Mouse (Mus musculus): ENCODE results near the gene Acbd6. TPM values are rescaled to one million over a fixed set of nuclear protein-coding genes. Genes with fewer than 3 reads are reported as not detected.

Acbd6 gene
- total and polyA plus RNA-seq, 2 experiments: 14.8 to 71.5 TPM

- H3K4me1 ChIP-seq (ENCODE audit: control insufficient read depth, insufficient read depth, low read length): no peaks in the 10 kb centered on the region
- DNase-seq (ENCODE audit: extremely low read depth, low read depth, low spot score): peak; percentile 32
- 37% methylated on average over 8 of the region's 8 CpGs for WGBS
- no peaks in the 10 kb centered on the region for H3K36me3 ChIP-seq (ENCODE audit: control insufficient read depth, insufficient read depth, low read length)
- no peak overlapping the region for H3K4me3 ChIP-seq (ENCODE audit: insufficient read depth, low read depth, low read length)
- TF ChIP-seq CTCF (IDR thresholded peaks at IDR 0.05; ENCODE audit: low read depth, low read length) (peak; percentile 60), POLR2A (IDR thresholded peaks at IDR 0.05; ENCODE audit: extremely low read depth, insufficient read depth, low read length) (no peak)
- H3K9ac ChIP-seq (ENCODE audit: low read depth, low read length): no peak overlapping the region
- no peak overlapping the region for H3K27ac ChIP-seq (replicated peaks; ENCODE audit: insufficient read depth, low read depth, low read length)
- H3K79me2 ChIP-seq (ENCODE audit: control insufficient read depth, insufficient read depth, low read length): no peaks in the 10 kb centered on the region
- peaks cover 8% of the 10 kb centered on the region; the same call in 1 of the 2 replicates for H3K27me3 ChIP-seq (ENCODE audit: control insufficient read depth, insufficient read depth, low read length)
Observed at GRCm38 (mm10) chr1:155721443-155721842, 163.5 kb downstream of the Acbd6 start.

DNA sequence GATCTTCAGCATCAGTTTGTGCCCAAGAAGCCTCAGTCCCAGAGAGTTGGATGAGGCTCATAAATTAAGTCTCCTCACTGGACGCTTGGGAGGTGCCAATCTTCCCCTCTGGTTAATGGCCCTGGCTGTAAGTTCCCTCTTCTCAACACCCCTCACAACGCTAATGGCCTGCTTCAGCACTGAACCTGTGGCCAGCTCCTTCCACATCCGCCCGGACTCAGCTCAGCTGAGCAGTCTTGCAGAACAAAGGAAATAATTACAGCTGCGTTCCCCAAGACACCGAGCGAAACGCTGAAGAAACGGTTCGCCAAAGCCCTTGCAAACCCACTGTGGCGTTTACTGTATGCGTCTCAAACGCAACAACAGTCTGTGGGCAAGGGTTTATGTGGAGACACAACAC is 164.3 kb downstream of the Acbd6 start:
- no peak overlapping the region for H3K4me3 ChIP-seq (ENCODE audit: insufficient read depth, low read depth, low read length)
- no peaks in the 10 kb centered on the region for H3K79me2 ChIP-seq (ENCODE audit: control insufficient read depth, insufficient read depth, low read length)
- H3K4me1 ChIP-seq (ENCODE audit: control insufficient read depth, insufficient read depth, low read length): no peaks in the 10 kb centered on the region
- WGBS: 5% methylated on average over 13 of the region's 13 CpGs
- DNase-seq (ENCODE audit: extremely low read depth, low read depth, low spot score): no peak
- TF ChIP-seq CTCF (IDR thresholded peaks at IDR 0.05; ENCODE audit: low read depth, low read length): no peak
- TF ChIP-seq POLR2A (IDR thresholded peaks at IDR 0.05; ENCODE audit: extremely low read depth, insufficient read depth, low read length): no peak
- peaks cover 11% of the 10 kb centered on the region; the same call in 1 of the 2 replicates for H3K27me3 ChIP-seq (ENCODE audit: control insufficient read depth, insufficient read depth, low read length)
- H3K9ac ChIP-seq (ENCODE audit: low read depth, low read length): no peak overlapping the region
- H3K27ac ChIP-seq (replicated peaks; ENCODE audit: insufficient read depth, low read depth, low read length): no peak overlapping the region
- H3K36me3 ChIP-seq (ENCODE audit: control insufficient read depth, insufficient read depth, low read length): no peaks in the 10 kb centered on the region

DNA sequence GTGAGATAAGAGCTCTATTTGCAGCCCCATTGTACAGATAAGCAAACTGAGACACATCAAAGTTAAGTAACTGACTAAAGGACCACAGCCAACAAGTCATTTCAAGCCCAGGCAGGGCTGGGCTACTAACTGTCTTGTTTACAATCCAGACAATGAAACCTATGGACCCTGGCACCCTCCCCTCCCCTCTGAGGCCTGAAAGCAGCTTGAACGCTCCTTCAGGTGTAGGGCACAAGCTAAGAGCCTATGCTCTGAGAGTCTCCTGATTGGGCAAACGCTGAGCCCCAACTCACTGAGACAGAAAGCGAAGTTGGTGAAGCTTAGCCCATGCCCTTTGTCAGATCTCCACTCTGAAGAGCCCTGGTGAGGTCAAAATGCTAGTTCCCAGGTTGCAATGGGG is 166.4 kb downstream of the Acbd6 start:
- no peak for DNase-seq (ENCODE audit: extremely low read depth, low read depth, low spot score)
- WGBS: 78% methylated on average over 3 of the region's 3 CpGs

DNA sequence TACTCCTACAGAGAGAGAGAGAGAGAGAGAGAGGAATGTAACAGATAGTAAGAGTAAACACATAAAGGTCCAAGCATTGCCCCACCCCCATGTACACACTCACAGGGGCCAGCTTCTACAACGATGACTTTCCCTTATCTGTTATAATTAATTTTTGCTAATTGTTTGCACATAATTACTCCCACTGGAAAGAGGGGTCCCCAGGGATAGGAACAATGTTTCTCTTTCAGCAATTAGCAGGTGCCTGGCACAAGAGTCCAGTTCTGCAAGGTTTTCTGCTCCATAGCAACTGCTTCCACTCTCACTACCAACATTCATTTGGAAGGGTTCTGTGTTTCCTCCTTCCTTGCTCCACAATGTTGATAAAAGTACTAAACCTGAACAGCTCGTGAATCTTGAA is 168.0 kb downstream of the Acbd6 start:
- Histone ChIP-seq H3K27me3 (ENCODE audit: control insufficient read depth, insufficient read depth, low read length) (peaks cover 26% of the 10 kb centered on the region; the same call in 1 of the 2 replicates), H3K36me3 (ENCODE audit: control insufficient read depth, insufficient read depth, low read length) (no peaks in the 10 kb centered on the region), H3K79me2 (ENCODE audit: control insufficient read depth, insufficient read depth, low read length) (no peaks in the 10 kb centered on the region), H3K4me1 (ENCODE audit: control insufficient read depth, insufficient read depth, low read length) (no peaks in the 10 kb centered on the region), H3K9ac (ENCODE audit: low read depth, low read length) (no peak overlapping the region), H3K27ac (replicated peaks; ENCODE audit: insufficient read depth, low read depth, low read length) (no peak overlapping the region), H3K4me3 (ENCODE audit: insufficient read depth, low read depth, low read length) (no peak overlapping the region)
- 51% methylated on average over 2 of the region's 2 CpGs for WGBS
- no peak for TF ChIP-seq POLR2A (IDR thresholded peaks at IDR 0.05; ENCODE audit: extremely low read depth, insufficient read depth, low read length)
- TF ChIP-seq CTCF (IDR thresholded peaks at IDR 0.05; ENCODE audit: low read depth, low read length): no peak
- DNase-seq (ENCODE audit: extremely low read depth, low read depth, low spot score): no peak

More for the DNA sequence above, 166.4 kb downstream of the Acbd6 start:
- Histone ChIP-seq H3K4me1 (ENCODE audit: control insufficient read depth, insufficient read depth, low read length) (no peaks in the 10 kb centered on the region), H3K9ac (ENCODE audit: low read depth, low read length) (no peak overlapping the region), H3K27ac (replicated peaks; ENCODE audit: insufficient read depth, low read depth, low read length) (no peak overlapping the region), H3K36me3 (ENCODE audit: control insufficient read depth, insufficient read depth, low read length) (no peaks in the 10 kb centered on the region), H3K79me2 (ENCODE audit: control insufficient read depth, insufficient read depth, low read length) (no peaks in the 10 kb centered on the region), H3K27me3 (ENCODE audit: control insufficient read depth, insufficient read depth, low read length) (peaks cover 20% of the 10 kb centered on the region; the same call in 1 of the 2 replicates), H3K4me3 (ENCODE audit: insufficient read depth, low read depth, low read length) (no peak overlapping the region)
- TF ChIP-seq CTCF (IDR thresholded peaks at IDR 0.05; ENCODE audit: low read depth, low read length) (no peak), POLR2A (IDR thresholded peaks at IDR 0.05; ENCODE audit: extremely low read depth, insufficient read depth, low read length) (no peak)

GRCm38 (mm10) chr1:155727830-155728229 is 169.9 kb downstream of the Acbd6 start:
- WGBS: 39% methylated on average over 10 of the region's 10 CpGs

GRCm38 (mm10) chr1:155729113-155729795 is 171.3 kb downstream of the Acbd6 start:
- no peak for TF ChIP-seq POLR2A (IDR thresholded peaks at IDR 0.05; ENCODE audit: extremely low read depth, insufficient read depth, low read length)
- TF ChIP-seq CTCF (IDR thresholded peaks at IDR 0.05; ENCODE audit: low read depth, low read length): no peak
- WGBS: 9% methylated on average over 23 of the region's 23 CpGs
- H3K27ac ChIP-seq (replicated peaks; ENCODE audit: insufficient read depth, low read depth, low read length): no peak overlapping the region
- H3K79me2 ChIP-seq (ENCODE audit: control insufficient read depth, insufficient read depth, low read length): no peaks in the 10 kb centered on the region
- H3K27me3 ChIP-seq (ENCODE audit: control insufficient read depth, insufficient read depth, low read length): peaks cover 33% of the 10 kb centered on the region; the same call in 1 of the 2 replicates
- no peak for DNase-seq (ENCODE audit: extremely low read depth, low read depth, low spot score)
- no peaks in the 10 kb centered on the region for H3K4me1 ChIP-seq (ENCODE audit: control insufficient read depth, insufficient read depth, low read length)
- no peaks in the 10 kb centered on the region for H3K36me3 ChIP-seq (ENCODE audit: control insufficient read depth, insufficient read depth, low read length)
- no peak overlapping the region for H3K9ac ChIP-seq (ENCODE audit: low read depth, low read length)
- H3K4me3 ChIP-seq (ENCODE audit: insufficient read depth, low read depth, low read length): no peak overlapping the region

More at GRCm38 (mm10) chr1:155727830-155728229, 169.9 kb downstream of the Acbd6 start:
- no peak overlapping the region for H3K27ac ChIP-seq (replicated peaks; ENCODE audit: insufficient read depth, low read depth, low read length)
- no peak for DNase-seq (ENCODE audit: extremely low read depth, low read depth, low spot score)
- H3K27me3 ChIP-seq (ENCODE audit: control insufficient read depth, insufficient read depth, low read length): peaks cover 32% of the 10 kb centered on the region; the same call in 1 of the 2 replicates
- no peak for TF ChIP-seq CTCF (IDR thresholded peaks at IDR 0.05; ENCODE audit: low read depth, low read length)
- no peak for TF ChIP-seq POLR2A (IDR thresholded peaks at IDR 0.05; ENCODE audit: extremely low read depth, insufficient read depth, low read length)
- no peaks in the 10 kb centered on the region for H3K4me1 ChIP-seq (ENCODE audit: control insufficient read depth, insufficient read depth, low read length)
- no peaks in the 10 kb centered on the region for H3K79me2 ChIP-seq (ENCODE audit: control insufficient read depth, insufficient read depth, low read length)
- no peak overlapping the region for H3K9ac ChIP-seq (ENCODE audit: low read depth, low read length)
- H3K4me3 ChIP-seq (ENCODE audit: insufficient read depth, low read depth, low read length): no peak overlapping the region
- no peaks in the 10 kb centered on the region for H3K36me3 ChIP-seq (ENCODE audit: control insufficient read depth, insufficient read depth, low read length)

Data from liver, adult 2 months (tissue).